Mouse (Mus musculus) CH12.LX (cell line): ENCODE data around the gene Naaladl1. TPM values are rescaled to one million over a fixed set of nuclear protein-coding genes. Genes with fewer than 3 reads are reported as not detected.
A peak's percentile ranks its signal among the peaks of the same experiment; 100 is the strongest.

Experiments used
- DNase-seq: peaks from one replicate; pipeline ENCODE4 v3.0.0-alpha.2; 2013; ENCODE audit errors: extremely low read depth
- H3K27ac ChIP-seq: 2 replicates; pipeline ENCODE4 v1.5.1; 2012; ENCODE audit warnings: low read depth, mild to moderate bottlenecking, control low read depth, moderate library complexity; ENCODE audit not compliant: insufficient read depth
- H3K27me3 ChIP-seq: replicated peaks from 2 replicates; pipeline ENCODE3; 2012; ENCODE audit warnings: inconsistent platforms
- H3K36me3 ChIP-seq, 2 experiments: replicated peaks in 1 of 2; 2 replicates each; pipeline versions ENCODE3 to v1.6.1; 2012; ENCODE audit warnings: inconsistent platforms in 1 of 2, low read length in 1 of 2, mild to moderate bottlenecking in 1 of 2, mixed read lengths in 1 of 2, moderate library complexity in 1 of 2; ENCODE audit not compliant: control insufficient read depth in 1 of 2, insufficient read depth in 1 of 2
- H3K4me1 ChIP-seq, 2 experiments: 2 replicates each; pipeline ENCODE4 v1.6.1; 2012; ENCODE audit warnings: inconsistent platforms in 1 of 2, moderate library complexity in 1 of 2; ENCODE audit not compliant: insufficient read depth in 2 of 2, control insufficient read depth in 1 of 2
- H3K4me2 ChIP-seq: 2 replicates; pipeline ENCODE4 v1.6.1; 2012; ENCODE audit warnings: low read depth, mild to moderate bottlenecking, control low read depth; ENCODE audit not compliant: poor library complexity, insufficient read depth, severe bottlenecking
- H3K4me3 ChIP-seq, 3 experiments: fragments of 150-350 bp in 1 of 3; sonication (generic) in 1 of 3; replicated peaks in 1 of 3; 2 replicates each; pipeline versions ENCODE3 to v1.5.1; 2011 to 2012; ENCODE audit warnings: low read depth in 2 of 3, low read length in 2 of 3, mild to moderate bottlenecking in 2 of 3, moderate library complexity in 2 of 3, control low read depth in 1 of 3, improper control_type of control experiment in 1 of 3, inconsistent platforms in 1 of 3, mixed read lengths in 1 of 3; ENCODE audit not compliant: poor library complexity in 1 of 3
- H3K79me2 ChIP-seq: replicated peaks from 2 replicates; pipeline ENCODE4 v1.6.1; 2012; ENCODE audit warnings: mild to moderate bottlenecking, moderate library complexity; ENCODE audit not compliant: control insufficient read depth, poor library complexity, insufficient read depth, severe bottlenecking; ENCODE audit errors: extremely low read depth
- H3K9ac ChIP-seq: 2 replicates; pipeline ENCODE4 v1.6.1; 2012; ENCODE audit warnings: low read depth, mild to moderate bottlenecking, control low read depth, moderate library complexity; ENCODE audit not compliant: insufficient read depth
- H3K9me3 ChIP-seq: replicated peaks from 2 replicates; pipeline ENCODE3; 2012; ENCODE audit warnings: low read length, inconsistent platforms, mixed read lengths
- CHD2 ChIP-seq: IDR thresholded peaks from 2 replicates; pipeline ENCODE4 v1.6.1; 2011; ENCODE audit warnings: low read length, improper control_type of control experiment
- CTCF ChIP-seq, 2 experiments: IDR thresholded peaks in 1 of 2; conservative IDR thresholded peaks in 1 of 2; 2 replicates each; pipeline ENCODE4 v1.5.1; 2011 to 2012; ENCODE audit warnings: low read depth in 2 of 2, low read length in 2 of 2, improper control_type of control experiment in 1 of 2, inconsistent platforms in 1 of 2, mild to moderate bottlenecking in 1 of 2, moderate library complexity in 1 of 2
- ELF1 ChIP-seq: IDR thresholded peaks from 2 replicates; pipeline ENCODE4 v1.6.1; 2014; ENCODE audit warnings: low read depth, mild to moderate bottlenecking, inconsistent platforms, low read length, improper control_type of control experiment
- EP300 ChIP-seq: IDR thresholded peaks from 2 replicates; pipeline ENCODE4 v1.6.1; 2011; ENCODE audit warnings: low read length, improper control_type of control experiment
- ETS1 ChIP-seq: conservative IDR thresholded peaks from 2 replicates; pipeline ENCODE4 v1.6.1; 2012; ENCODE audit warnings: low read depth, mild to moderate bottlenecking, inconsistent platforms, low read length, improper control_type of control experiment, moderate library complexity
- GABPA ChIP-seq: IDR thresholded peaks from 2 replicates; pipeline ENCODE4 v1.6.1; 2012; ENCODE audit warnings: low read depth, low read length, improper control_type of control experiment, inconsistent platforms; ENCODE audit not compliant: insufficient replicate concordance
- HCFC1 ChIP-seq: IDR thresholded peaks from 2 replicates; pipeline ENCODE4 v1.6.1; 2012; ENCODE audit warnings: low read depth, mild to moderate bottlenecking, inconsistent platforms, low read length, improper control_type of control experiment
- IRF4 ChIP-seq: IDR thresholded peaks from 2 replicates; pipeline ENCODE4 v1.6.1; 2014; ENCODE audit warnings: low read depth, mild to moderate bottlenecking, inconsistent platforms, low read length, improper control_type of control experiment
- JUND ChIP-seq: conservative IDR thresholded peaks from 2 replicates; pipeline ENCODE4 v1.6.1; 2011; ENCODE audit warnings: low read depth, low read length, improper control_type of control experiment
- KAT2A ChIP-seq: IDR thresholded peaks from 2 replicates; pipeline ENCODE4 v1.6.1; 2012; ENCODE audit warnings: low read length, improper control_type of control experiment, inconsistent platforms; ENCODE audit not compliant: insufficient replicate concordance
- MAX ChIP-seq: IDR thresholded peaks from 2 replicates; pipeline ENCODE4 v1.6.1; 2011; ENCODE audit warnings: low read length, improper control_type of control experiment
- MAZ ChIP-seq: IDR thresholded peaks from 2 replicates; pipeline ENCODE4 v1.6.1; 2012; ENCODE audit warnings: low read depth, mild to moderate bottlenecking, inconsistent platforms, low read length, improper control_type of control experiment, moderate library complexity
- MXI1 ChIP-seq: IDR thresholded peaks from 2 replicates; pipeline ENCODE4 v1.6.1; 2011; ENCODE audit warnings: mild to moderate bottlenecking, low read depth, low read length, improper control_type of control experiment
- NRF1 ChIP-seq: IDR thresholded peaks from 2 replicates; pipeline ENCODE4 v1.6.1; 2014; ENCODE audit warnings: low read depth, mild to moderate bottlenecking, inconsistent platforms, low read length, improper control_type of control experiment, moderate library complexity
- PAX5 ChIP-seq: IDR thresholded peaks from 2 replicates; pipeline ENCODE4 v1.6.1; 2012; ENCODE audit warnings: low read length, inconsistent platforms, mixed read lengths
- POLR2A ChIP-seq: IDR thresholded peaks from 2 replicates; pipeline ENCODE4 v1.6.1; 2011; ENCODE audit warnings: low read depth, mild to moderate bottlenecking, improper control_type of control experiment, low read length
- POLR2AphosphoS2 ChIP-seq: IDR thresholded peaks from 2 replicates; pipeline ENCODE4 v1.6.1; 2011; ENCODE audit warnings: low read depth, low read length, improper control_type of control experiment
- RAD21 ChIP-seq: IDR thresholded peaks from 2 replicates; pipeline ENCODE4 v1.6.1; 2011; ENCODE audit warnings: low read depth, mild to moderate bottlenecking, low read length, improper control_type of control experiment, moderate library complexity
- RCOR1 ChIP-seq: conservative IDR thresholded peaks from 2 replicates; pipeline ENCODE4 v1.6.1; 2012; ENCODE audit warnings: low read depth, mild to moderate bottlenecking, inconsistent platforms, low read length, improper control_type of control experiment
- SIN3A ChIP-seq: IDR thresholded peaks from 2 replicates; pipeline ENCODE4 v1.6.1; 2012; ENCODE audit warnings: low read length, improper control_type of control experiment, inconsistent platforms
- SMC3 ChIP-seq: IDR thresholded peaks from 2 replicates; pipeline ENCODE4 v1.6.1; 2011; ENCODE audit warnings: low read depth, low read length, improper control_type of control experiment
- TBP ChIP-seq: conservative IDR thresholded peaks from 2 replicates; pipeline ENCODE4 v1.6.1; 2011; ENCODE audit warnings: low read depth, low read length, improper control_type of control experiment
- TCF12 ChIP-seq: IDR thresholded peaks from 2 replicates; pipeline ENCODE4 v1.6.1; 2014; ENCODE audit warnings: low read depth, mild to moderate bottlenecking, inconsistent platforms, low read length, improper control_type of control experiment
- UBTF ChIP-seq: IDR thresholded peaks from 2 replicates; pipeline ENCODE4 v1.6.1; 2012; ENCODE audit warnings: low read depth, mild to moderate bottlenecking, inconsistent platforms, low read length, improper control_type of control experiment, moderate library complexity
- USF1 ChIP-seq: IDR thresholded peaks from 2 replicates; pipeline ENCODE4 v1.6.1; 2014; ENCODE audit warnings: low read depth, mild to moderate bottlenecking, inconsistent platforms, low read length, improper control_type of control experiment
- USF2 ChIP-seq: conservative IDR thresholded peaks from 2 replicates; pipeline ENCODE4 v1.6.1; 2011; ENCODE audit warnings: low read depth, low read length, improper control_type of control experiment
- ZC3H11A ChIP-seq: IDR thresholded peaks from 2 replicates; pipeline ENCODE4 v1.6.1; 2012; ENCODE audit warnings: low read depth, mild to moderate bottlenecking, inconsistent platforms, low read length, improper control_type of control experiment
- dilution Hi-C: fragments of 300-500 bp; cut with MboI; formaldehyde crosslinking; loops from 2 replicates; pipeline ENCODE4 v1.14.3; 2020; ENCODE audit warnings: low sequenced_read_pairs; ENCODE audit not compliant: extremely low pct_unique_long_range_greater_than_20kb, extremely low pct_ligation_motif_present
- in situ Hi-C: fragments of 300-500 bp; cut with MboI; formaldehyde crosslinking; loops from 3 replicates; pipeline ENCODE4 v1.14.3; 2019; ENCODE audit warnings: low sequenced_read_pairs, low pct_ligation_motif_present, low pct_unique_long_range_greater_than_20kb, mixed read lengths
- polyA plus RNA-seq: library from polyadenylated mRNA; unstranded; fragments of >175 nt; gene quantifications from 2 replicates; pipeline ENCODE4 v1.2.1, GENCODE M21; 2012; ENCODE audit warnings: low read depth; ENCODE audit not compliant: insufficient read length
- total RNA-seq, 2 experiments: library from RNA; depleted of rRNA; stranded (reverse); fragments of 300-350 nt in 1 of 2; fragments of >200 nt in 1 of 2; gene quantifications; 2 replicates each; pipeline ENCODE4 v1.2.3; 2012 to 2014

Naaladl1 gene
- total and polyA plus RNA-seq, 3 experiments = 0.24 to 1.9 (median 0.34) TPM

DNA sequence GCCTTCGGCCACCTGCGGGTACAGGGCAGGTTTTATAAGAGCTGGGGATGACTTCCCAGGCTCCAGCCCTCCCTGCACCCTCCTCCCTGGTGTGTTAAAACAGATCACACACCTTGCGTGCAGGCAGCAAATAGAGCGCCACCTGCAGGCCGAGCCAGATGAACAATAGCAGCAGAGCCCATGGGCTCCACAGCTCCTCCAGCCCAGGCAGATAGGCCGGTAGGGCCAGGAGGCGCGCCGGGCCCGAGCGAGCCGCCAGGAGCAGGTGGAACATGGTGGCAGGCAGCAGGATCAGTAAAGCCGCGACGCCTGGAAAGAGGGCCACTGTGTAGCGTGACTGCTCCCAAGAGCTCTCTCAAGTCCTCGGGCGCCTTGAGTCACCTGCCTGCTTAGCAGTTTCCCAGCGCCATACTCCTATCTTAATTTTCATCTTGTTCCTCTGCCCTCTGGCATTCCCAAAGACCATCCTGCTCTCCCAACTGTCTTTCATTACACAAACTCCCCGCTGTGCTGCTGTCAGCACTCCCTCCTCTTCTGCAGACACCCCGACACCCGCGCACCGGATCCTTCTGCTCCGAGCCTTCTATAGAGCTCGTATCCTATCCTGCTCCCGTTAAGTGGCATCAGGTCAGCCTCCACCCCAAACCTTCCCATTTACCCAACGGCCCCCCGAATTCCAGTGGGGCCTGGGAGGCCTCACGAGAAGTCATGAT, 38.4 kb upstream of the Naaladl1 start:
- H3K9me3 ChIP-seq = no peaks in the 10 kb centered on the region
- H3K79me2 ChIP-seq = peaks cover 5% of the 10 kb centered on the region
- peak overlapping the region; percentile 42 to 53 (median 47) for H3K4me3 ChIP-seq
- in situ Hi-C loops = loop anchor here (10.0 kb wide), 1 partner anchor 102 kb away; the partner anchor contains the start of gene Pola2
- H3K4me1 ChIP-seq = peaks cover 14 to 43% of the 10 kb centered on the region in 2 experiments
- H3K27me3 ChIP-seq = no peaks in the 10 kb centered on the region
- dilution Hi-C loops = no loop called here
- H3K9ac ChIP-seq = peak overlapping the region; percentile 30
- no peak overlapping the region for H3K27ac ChIP-seq
- peak; percentile 88 for DNase-seq
- peak overlapping the region; percentile 88 for H3K4me2 ChIP-seq
- TF ChIP-seq KAT2A = no peak
- no peak for TF ChIP-seq ETS1
- peak; percentile 35 to 89; a peak in 3 of 4 replicates for TF ChIP-seq CTCF (conservative IDR thresholded peaks at IDR 0.05 in 1 of 2, IDR thresholded peaks at IDR 0.05 in 1 of 2; ENCODE audit: low read depth in 2 of 2, low read length in 2 of 2)
- TF ChIP-seq MAZ = no peak
- TF ChIP-seq USF2 = no peak
- TF ChIP-seq RCOR1 = 0 out of 2 replicates have a peak, but pooled peaks have one; percentile 25
- no peak for TF ChIP-seq HCFC1
- peak; percentile 76 for TF ChIP-seq SMC3
- no peak for TF ChIP-seq ELF1
- no peak for TF ChIP-seq USF1
- TF ChIP-seq EP300 = no peak
- TF ChIP-seq RAD21 = peak; percentile 30
- TF ChIP-seq IRF4 = no peak
- no peak for TF ChIP-seq UBTF
- TF ChIP-seq JUND = no peak
- TF ChIP-seq TBP = no peak
- TF ChIP-seq NRF1 = 0 out of 2 replicates have a peak, but pooled peaks have one; percentile 14
- peaks cover 33 to 56% of the 10 kb centered on the region in 2 experiments for H3K36me3 ChIP-seq

DNA sequence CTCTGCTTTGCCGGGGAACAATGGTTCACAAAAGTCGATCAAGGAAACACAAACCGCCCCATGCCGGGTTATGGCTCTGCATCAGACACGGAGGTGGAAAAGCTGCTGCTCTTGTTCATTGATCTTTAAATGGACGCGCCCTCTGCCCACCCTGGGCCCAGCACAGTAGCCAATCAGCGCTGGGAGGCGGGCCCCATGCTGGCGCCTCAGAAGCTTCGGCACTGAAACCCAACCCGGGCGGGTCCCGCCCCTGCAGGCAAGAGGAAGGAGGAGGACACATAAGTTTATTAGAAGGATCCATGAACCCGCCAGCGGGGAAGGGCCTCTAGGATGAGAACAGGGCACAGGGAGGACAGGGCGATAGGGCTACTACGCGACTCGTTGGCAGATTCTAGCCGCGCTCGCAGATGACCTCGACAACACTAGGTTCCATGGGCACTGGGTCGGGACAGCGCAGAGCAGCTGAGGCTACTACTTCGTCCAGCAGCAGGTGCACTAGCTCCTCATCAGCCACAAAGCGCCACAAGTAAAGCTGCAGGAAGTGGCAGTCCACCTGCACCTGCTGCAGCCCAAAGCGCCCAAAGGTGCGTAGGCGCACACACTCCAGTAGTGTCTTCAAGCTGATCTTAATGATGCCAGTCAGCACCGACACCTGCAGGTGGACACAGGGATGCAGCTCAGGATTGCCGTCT, 37.7 kb upstream of the Naaladl1 start, which contains the start of gene Tm7sf2:
TSS of gene Tm7sf2 (minus strand) at position 650 of the 692 bp plus-strand sequence.
- no peaks in the 10 kb centered on the region for H3K9me3 ChIP-seq
- dilution Hi-C loops (no loop called here), in situ Hi-C loops (loop anchor here (10.0 kb wide), 1 partner anchor 103 kb away; the partner anchor contains the start of gene Pola2)
- 0 out of 2 replicates have a peak within 1 kb of the TSS, but pooled peaks have one; percentile 0 for H3K27ac ChIP-seq
- peak; percentile 86 for DNase-seq
- H3K4me1 ChIP-seq = peaks cover 12 to 36% of the 10 kb centered on the region in 2 experiments
- peak within 1 kb of the TSS; percentile 42 to 53 (median 47) for H3K4me3 ChIP-seq
- no peaks in the 10 kb centered on the region for H3K27me3 ChIP-seq
- peaks cover under 1% of the 10 kb centered on the region; the same call in 1 of the 2 replicates for H3K79me2 ChIP-seq
- H3K9ac ChIP-seq = peak within 1 kb of the TSS; percentile 30
- H3K36me3 ChIP-seq = peaks cover 38 to 59% of the 10 kb centered on the region in 2 experiments
- H3K4me2 ChIP-seq = peak within 1 kb of the TSS; percentile 88
- TF ChIP-seq SIN3A (peak; percentile 55; the same call in 1 of the 2 replicates), TBP (0 out of 2 replicates have a peak, but pooled peaks have one; percentile 48), GABPA (no peak), POLR2A (peak; percentile 67), POLR2AphosphoS2 (peak; percentile 77; the same call in 1 of the 2 replicates), ZC3H11A (no peak), HCFC1 (peak; percentile 40), JUND (no peak), EP300 (no peak), RCOR1 (0 out of 2 replicates have a peak, but pooled peaks have one; percentile 20), PAX5 (no peak), TCF12 (no peak), CHD2 (peak; percentile 68), MAX (0 out of 2 replicates have a peak, but pooled peaks have one; percentile 31), CTCF (conservative IDR thresholded peaks at IDR 0.05 in 1 of 2, IDR thresholded peaks at IDR 0.05 in 1 of 2; ENCODE audit: low read depth in 2 of 2, low read length in 2 of 2) (0 out of 4 replicates have a peak, but pooled peaks of 1 of the 2 experiments have one; percentile 7), RAD21 (no peak), MXI1 (peak; percentile 64), IRF4 (peak; percentile 19; the same call in 1 of the 2 replicates)
